Mouse (Mus musculus): Measurements from ENCODE around the gene Pkig. TPM values are rescaled to one million over a fixed set of nuclear protein-coding genes. Genes with fewer than 3 reads are reported as not detected.

Pkig gene
- polyA plus RNA-seq, 1 experiment from 2014 or later, result 134 TPM

DNA sequence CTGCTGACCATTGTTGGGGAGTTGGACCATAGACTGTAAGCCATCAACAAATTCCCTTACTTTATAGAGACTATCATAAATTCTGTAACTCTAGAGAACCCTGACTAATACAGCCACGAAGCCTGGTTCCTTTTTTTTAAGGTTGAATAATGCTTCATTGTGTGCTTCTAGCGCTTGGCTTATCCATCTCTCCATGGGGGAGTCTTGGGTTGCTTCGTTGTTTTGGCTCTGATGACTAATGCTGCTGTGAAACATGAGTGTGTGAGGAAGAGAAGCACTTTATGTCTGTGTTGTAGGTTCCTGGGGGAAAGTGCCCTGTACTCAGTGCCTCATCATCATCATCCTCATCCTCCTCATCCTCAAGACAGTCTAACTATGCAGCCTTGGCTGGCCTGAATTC lies 5.7 kb downstream of the Pkig start:
- H3K4me2 ChIP-seq, result no peak overlapping the region
- peaks cover 59% of the 10 kb centered on the region for H3K4me1 ChIP-seq
- peaks cover 30% of the 10 kb centered on the region for H3K36me3 ChIP-seq
- no peak overlapping the region for H3K4me3 ChIP-seq
- 70% methylated on average over 3 of the region's 3 CpGs for WGBS (ENCODE audit: insufficient replicate concordance)
- no peaks in the 10 kb centered on the region for H3K27me3 ChIP-seq (replicated peaks)
- H3K27ac ChIP-seq, result no peak overlapping the region
- no peak for ATAC-seq
- H3K9ac ChIP-seq, result no peak overlapping the region
- no peaks in the 10 kb centered on the region for H3K9me3 ChIP-seq (replicated peaks)

DNA sequence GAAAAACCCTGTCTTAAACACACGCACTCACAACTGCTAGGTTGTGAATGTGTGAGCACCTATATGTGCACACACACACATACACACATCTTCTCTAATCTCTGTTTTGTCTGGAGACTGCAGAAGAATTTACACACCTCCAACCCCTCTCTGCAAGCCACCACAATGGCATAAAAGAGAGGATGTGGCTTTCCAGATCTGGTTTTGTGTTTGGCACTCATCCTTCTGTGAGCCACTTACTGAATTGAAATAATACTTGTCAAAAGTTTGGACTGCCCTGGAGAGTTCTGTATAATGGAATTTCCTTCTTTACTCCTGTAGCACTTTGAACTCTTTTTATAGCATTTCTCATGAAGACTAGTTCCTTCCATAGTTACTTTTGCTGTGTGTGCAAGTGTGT lies 8.9 kb downstream of the Pkig start:
- H3K4me3 ChIP-seq, result no peak overlapping the region
- H3K4me1 ChIP-seq, result peaks cover 40% of the 10 kb centered on the region
- H3K9ac ChIP-seq, result no peak overlapping the region
- WGBS (ENCODE audit: insufficient replicate concordance), result 79% methylated on average over 1 of the region's 1 CpGs
- no peak overlapping the region for H3K27ac ChIP-seq
- H3K27me3 ChIP-seq (replicated peaks), result no peaks in the 10 kb centered on the region
- peaks cover 25% of the 10 kb centered on the region for H3K36me3 ChIP-seq
- no peak overlapping the region for H3K4me2 ChIP-seq
- H3K9me3 ChIP-seq (replicated peaks), result no peaks in the 10 kb centered on the region
- ATAC-seq, result no peak

DNA sequence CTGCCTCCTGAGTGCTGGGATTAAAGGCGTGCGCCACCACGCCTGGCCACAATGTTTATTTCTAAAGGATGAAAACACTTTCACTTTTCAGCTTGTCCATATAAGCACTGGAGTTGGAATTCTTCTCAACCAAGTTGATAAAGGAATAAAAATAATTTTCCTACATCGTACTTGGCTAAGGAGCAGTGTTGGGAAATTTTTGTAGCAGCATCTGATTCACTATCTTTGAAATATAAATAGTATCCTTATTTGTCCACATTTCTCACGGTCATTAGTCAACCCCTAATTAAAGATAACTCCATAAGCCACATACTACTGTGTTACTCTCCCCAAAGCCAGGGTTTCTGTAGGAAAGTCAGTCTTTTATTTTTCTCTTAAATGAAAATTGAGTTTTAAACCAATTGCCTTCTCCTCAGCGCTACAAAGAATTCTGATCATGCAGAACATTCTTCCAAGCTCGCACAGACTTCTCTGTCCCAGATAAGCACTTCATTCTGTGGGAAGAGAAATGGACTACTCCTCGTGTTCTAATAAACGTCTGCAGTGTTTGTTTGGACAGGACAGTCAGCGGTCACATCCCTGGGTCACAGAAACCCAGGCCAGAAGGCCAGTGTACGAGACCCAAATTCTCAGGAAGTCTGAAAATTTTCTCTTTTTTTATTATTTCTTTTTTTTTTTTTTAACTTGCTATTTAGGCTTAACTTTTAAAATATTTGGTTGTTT lies 12.8 kb downstream of the Pkig start:
- Histone ChIP-seq H3K27ac (peak overlapping the region; percentile 16; the same call in 1 of the 2 replicates), H3K27me3 (replicated peaks) (no peaks in the 10 kb centered on the region), H3K9ac (no peak overlapping the region), H3K4me1 (peaks cover 46% of the 10 kb centered on the region), H3K9me3 (replicated peaks) (no peaks in the 10 kb centered on the region), H3K4me2 (no peak overlapping the region), H3K36me3 (peaks cover 3% of the 10 kb centered on the region; the same call in 1 of the 2 replicates), H3K4me3 (no peak overlapping the region)
- WGBS (ENCODE audit: insufficient replicate concordance), result 75% methylated on average over 11 of the region's 11 CpGs
- no peak for ATAC-seq

DNA sequence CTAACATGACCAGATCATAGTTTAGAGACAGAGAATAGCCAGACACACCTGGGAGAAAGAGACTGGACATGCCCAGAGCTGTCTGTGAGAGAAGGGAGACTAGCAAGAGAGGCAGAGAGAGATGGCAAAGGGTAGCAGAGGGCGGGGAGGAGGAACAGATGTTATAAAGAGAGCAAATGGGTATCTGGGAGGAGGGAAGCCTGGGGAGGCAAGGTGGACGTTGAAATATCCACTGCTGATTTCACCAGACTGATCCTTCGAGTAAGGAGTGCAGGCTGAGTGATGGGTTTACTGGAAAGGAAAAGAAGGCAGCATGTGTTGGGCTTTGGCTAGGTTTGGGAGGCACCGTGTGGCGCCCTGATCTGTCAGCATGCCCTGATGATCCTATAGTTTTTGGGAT lies 16.2 kb downstream of the Pkig start:
- Histone ChIP-seq H3K4me1 (peaks cover 44% of the 10 kb centered on the region), H3K4me3 (no peak overlapping the region), H3K36me3 (no peaks in the 10 kb centered on the region), H3K27me3 (replicated peaks) (no peaks in the 10 kb centered on the region), H3K9ac (no peak overlapping the region), H3K9me3 (replicated peaks) (no peaks in the 10 kb centered on the region), H3K27ac (no peak overlapping the region), H3K4me2 (no peak overlapping the region)
- no peak for ATAC-seq
- 57% methylated on average over 5 of the region's 5 CpGs for WGBS (ENCODE audit: insufficient replicate concordance)

DNA sequence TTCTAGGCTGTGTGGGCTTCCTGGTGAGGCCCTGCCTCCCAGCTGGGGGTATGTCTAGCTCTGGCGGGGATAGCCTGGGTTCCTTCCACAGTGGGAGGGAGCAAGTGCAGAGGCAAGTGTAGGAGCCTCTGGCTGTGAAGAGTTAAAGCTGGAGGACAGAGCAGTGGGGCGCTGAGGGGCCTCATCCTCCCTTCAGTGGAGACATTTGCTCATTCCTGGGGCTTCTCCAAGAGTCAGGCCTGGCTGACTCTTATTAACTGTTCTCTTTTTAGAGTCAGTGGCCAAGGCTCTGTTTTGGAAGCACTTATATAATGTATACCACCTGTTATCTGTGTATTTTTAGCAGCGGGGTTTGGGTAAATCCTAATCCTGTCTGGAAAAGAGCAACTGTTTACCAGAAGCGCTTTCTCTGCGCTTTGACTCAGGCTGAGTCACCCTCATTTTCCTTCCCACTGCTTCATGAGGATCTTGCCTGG lies 17.0 kb downstream of the Pkig start:
- Histone ChIP-seq H3K27ac (peak overlapping the region; percentile 43; the same call in 1 of the 2 replicates), H3K9me3 (replicated peaks) (no peaks in the 10 kb centered on the region), H3K27me3 (replicated peaks) (no peaks in the 10 kb centered on the region), H3K9ac (peak overlapping the region; percentile 10; the same call in 1 of the 2 replicates), H3K4me1 (peaks cover 44% of the 10 kb centered on the region), H3K36me3 (no peaks in the 10 kb centered on the region), H3K4me2 (no peak overlapping the region), H3K4me3 (no peak overlapping the region)
- ATAC-seq, result no peak
- 55% methylated on average over 5 of the region's 5 CpGs for WGBS (ENCODE audit: insufficient replicate concordance)

DNA sequence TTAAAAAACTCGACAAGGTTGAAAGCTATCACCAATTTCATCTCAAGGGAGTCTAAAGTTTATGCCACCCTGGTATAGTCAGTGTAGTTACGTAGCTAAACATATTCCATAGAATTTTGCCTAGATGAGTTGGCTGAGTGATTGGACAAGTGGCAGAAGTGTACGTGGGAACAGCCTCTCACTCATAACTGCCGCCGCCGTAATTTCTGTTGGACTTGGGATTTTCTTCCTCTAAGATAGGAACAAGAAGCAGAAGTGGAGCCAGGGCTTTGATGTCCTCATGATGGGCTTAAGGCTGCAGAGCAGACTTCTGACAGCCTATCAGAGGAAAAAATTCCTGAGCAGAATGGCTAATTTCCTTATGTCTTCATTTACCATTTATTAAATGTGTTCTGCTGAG lies 17.5 kb downstream of the Pkig start:
- Histone ChIP-seq H3K9me3 (replicated peaks) (no peaks in the 10 kb centered on the region), H3K4me1 (peaks cover 46% of the 10 kb centered on the region), H3K27ac (peak overlapping the region; percentile 43; the same call in 1 of the 2 replicates), H3K4me3 (no peak overlapping the region), H3K9ac (peak overlapping the region; percentile 10; the same call in 1 of the 2 replicates), H3K4me2 (no peak overlapping the region), H3K27me3 (replicated peaks) (no peaks in the 10 kb centered on the region), H3K36me3 (peaks cover 3% of the 10 kb centered on the region; the same call in 1 of the 2 replicates)
- WGBS (ENCODE audit: insufficient replicate concordance), result 58% methylated on average over 6 of the region's 6 CpGs
- ATAC-seq, result no peak

DNA sequence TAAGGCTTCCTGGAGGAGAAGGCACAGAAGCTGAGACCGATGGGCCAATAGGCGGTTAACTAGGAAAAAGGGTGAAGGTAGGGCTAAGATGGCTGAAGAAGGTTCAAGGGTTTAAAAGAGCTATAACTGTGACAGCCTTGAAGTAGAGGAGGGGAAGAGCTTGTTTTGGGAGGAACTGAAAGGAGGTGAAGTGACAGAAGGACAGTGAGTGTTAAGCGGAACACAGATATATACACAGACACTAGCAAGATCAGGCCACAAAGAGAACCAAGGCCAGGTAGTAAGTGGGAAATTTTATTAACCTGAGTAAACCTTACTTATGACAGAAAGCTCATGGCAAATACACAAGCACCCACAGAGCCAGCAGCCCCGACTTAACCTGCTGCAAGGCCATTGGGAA lies 18.1 kb downstream of the Pkig start:
- no peak overlapping the region for H3K9ac ChIP-seq
- peaks cover 50% of the 10 kb centered on the region for H3K4me1 ChIP-seq
- no peaks in the 10 kb centered on the region for H3K27me3 ChIP-seq (replicated peaks)
- no peak overlapping the region for H3K4me2 ChIP-seq
- no peak for ATAC-seq
- no peak overlapping the region for H3K4me3 ChIP-seq
- no peaks in the 10 kb centered on the region for H3K9me3 ChIP-seq (replicated peaks)
- 86% methylated on average over 4 of the region's 4 CpGs for WGBS (ENCODE audit: insufficient replicate concordance)
- peaks cover 4% of the 10 kb centered on the region; the same call in 1 of the 2 replicates for H3K36me3 ChIP-seq
- H3K27ac ChIP-seq, result no peak overlapping the region; the same call in 1 of the 2 replicates

DNA sequence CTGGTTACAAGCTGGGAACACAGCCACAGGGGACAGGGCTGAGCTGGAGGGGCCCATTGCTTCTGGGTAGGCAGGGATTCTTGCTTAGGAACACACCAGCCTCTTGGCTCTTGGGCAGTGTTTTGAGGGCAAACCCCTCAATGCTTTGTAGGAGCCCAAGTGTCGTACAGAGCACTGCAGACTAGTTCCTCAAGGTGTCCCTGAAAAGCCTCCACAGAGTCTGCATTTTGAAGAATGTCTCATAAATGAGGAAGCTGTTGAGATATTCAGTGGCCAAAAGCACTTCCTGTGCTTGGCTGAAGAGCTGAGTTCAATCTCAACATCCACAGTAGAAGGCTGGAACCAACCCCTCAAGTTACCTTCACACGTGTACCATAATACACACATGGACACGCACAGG lies 18.6 kb downstream of the Pkig start:
- Histone ChIP-seq H3K36me3 (peaks cover 4% of the 10 kb centered on the region; the same call in 1 of the 2 replicates), H3K4me3 (no peak overlapping the region), H3K9me3 (replicated peaks) (no peaks in the 10 kb centered on the region), H3K27ac (no peak overlapping the region), H3K4me1 (peaks cover 52% of the 10 kb centered on the region), H3K27me3 (replicated peaks) (no peaks in the 10 kb centered on the region), H3K4me2 (no peak overlapping the region), H3K9ac (no peak overlapping the region)
- ATAC-seq, result no peak
- WGBS (ENCODE audit: insufficient replicate concordance), result 73% methylated on average over 3 of the region's 3 CpGs

DNA sequence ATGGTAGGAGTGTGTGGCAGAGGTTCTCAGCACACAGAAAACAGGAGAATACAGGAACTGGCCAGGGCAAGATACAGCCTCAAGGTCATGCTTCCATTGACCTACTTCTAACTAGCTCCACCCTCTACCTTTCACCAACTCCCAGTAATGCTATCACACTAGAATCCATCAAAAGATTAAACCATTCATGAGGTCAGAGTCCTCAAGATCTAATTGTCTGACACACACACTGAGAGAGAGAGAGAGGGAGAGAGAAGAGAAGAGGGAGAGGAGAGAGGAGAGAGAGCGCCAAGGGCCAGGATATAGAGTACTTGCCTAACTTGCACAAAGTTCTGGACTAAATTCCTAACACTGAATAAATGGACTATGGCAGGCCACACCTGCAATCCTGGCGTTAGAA lies 24.2 kb downstream of the Pkig start:
- peaks cover 4% of the 10 kb centered on the region; the same call in 1 of the 2 replicates for H3K36me3 ChIP-seq
- no peak overlapping the region for H3K27ac ChIP-seq
- peaks cover 65% of the 10 kb centered on the region for H3K4me1 ChIP-seq
- WGBS (ENCODE audit: insufficient replicate concordance), result 74% methylated on average over 2 of the region's 2 CpGs
- no peak overlapping the region for H3K4me3 ChIP-seq
- H3K9me3 ChIP-seq (replicated peaks), result no peaks in the 10 kb centered on the region
- H3K27me3 ChIP-seq (replicated peaks), result no peaks in the 10 kb centered on the region
- H3K4me2 ChIP-seq, result no peak overlapping the region
- no peak for ATAC-seq
- no peak overlapping the region for H3K9ac ChIP-seq

DNA sequence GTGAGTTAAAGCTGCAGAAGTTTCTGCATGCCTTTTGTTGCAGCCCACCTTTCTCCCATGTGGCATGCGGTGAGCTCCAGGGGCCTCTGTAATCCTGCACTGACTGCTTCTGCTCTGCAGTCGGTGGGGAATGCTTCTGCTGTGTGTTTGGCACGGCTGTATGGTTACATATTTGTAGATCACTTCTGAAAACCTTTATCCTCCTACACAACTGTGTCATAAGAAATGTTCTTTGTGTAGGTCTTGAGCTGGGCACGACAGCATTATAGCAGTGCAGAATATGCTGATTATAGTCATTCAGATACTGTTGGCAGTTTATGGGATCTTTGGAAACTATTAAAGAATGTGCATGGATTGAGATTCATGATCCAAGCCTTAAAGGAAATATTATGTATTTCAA lies 27.1 kb downstream of the Pkig start:
- WGBS (ENCODE audit: insufficient replicate concordance), result 49% methylated on average over 4 of the region's 4 CpGs
- Histone ChIP-seq H3K9ac (no peak overlapping the region), H3K9me3 (replicated peaks) (no peaks in the 10 kb centered on the region), H3K36me3 (peaks cover 4% of the 10 kb centered on the region; the same call in 1 of the 2 replicates), H3K4me1 (peaks cover 88% of the 10 kb centered on the region), H3K4me2 (no peak overlapping the region), H3K4me3 (no peak overlapping the region), H3K27me3 (replicated peaks) (no peaks in the 10 kb centered on the region), H3K27ac (peak overlapping the region; percentile 3; the same call in 1 of the 2 replicates)
- no peak for ATAC-seq

DNA sequence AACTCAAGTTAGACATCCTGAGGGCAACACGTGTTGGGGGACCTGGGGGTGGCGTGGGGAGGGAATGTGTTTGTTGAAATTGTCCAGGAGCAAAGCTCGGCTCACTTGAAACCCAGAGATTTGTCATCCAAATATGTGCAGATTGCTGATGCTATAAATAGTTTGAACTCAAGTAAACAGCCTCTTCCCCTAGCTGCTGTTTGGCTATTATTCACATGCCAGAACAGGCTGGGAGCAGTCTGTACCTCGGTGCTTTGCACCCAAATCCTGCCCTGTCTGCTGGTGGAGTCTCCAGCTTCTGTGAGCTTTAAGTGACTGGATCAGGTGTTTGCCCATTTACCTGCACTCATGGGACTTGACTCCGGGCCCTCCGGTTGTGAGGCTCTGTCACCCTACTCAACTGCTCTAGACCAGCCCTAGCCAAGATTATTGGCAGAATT lies 27.6 kb downstream of the Pkig start:
- Histone ChIP-seq H3K4me1 (peaks cover 92% of the 10 kb centered on the region), H3K27ac (peak overlapping the region; percentile 61; the same call in 1 of the 2 replicates), H3K9me3 (replicated peaks) (no peaks in the 10 kb centered on the region), H3K4me2 (peak overlapping the region; percentile 36), H3K9ac (peak overlapping the region; percentile 14; the same call in 1 of the 2 replicates), H3K36me3 (peaks cover under 1% of the 10 kb centered on the region; the same call in 1 of the 2 replicates), H3K27me3 (replicated peaks) (no peaks in the 10 kb centered on the region), H3K4me3 (no peak overlapping the region)
- WGBS (ENCODE audit: insufficient replicate concordance), result 47% methylated on average over 6 of the region's 6 CpGs
- ATAC-seq, result no peak

DNA sequence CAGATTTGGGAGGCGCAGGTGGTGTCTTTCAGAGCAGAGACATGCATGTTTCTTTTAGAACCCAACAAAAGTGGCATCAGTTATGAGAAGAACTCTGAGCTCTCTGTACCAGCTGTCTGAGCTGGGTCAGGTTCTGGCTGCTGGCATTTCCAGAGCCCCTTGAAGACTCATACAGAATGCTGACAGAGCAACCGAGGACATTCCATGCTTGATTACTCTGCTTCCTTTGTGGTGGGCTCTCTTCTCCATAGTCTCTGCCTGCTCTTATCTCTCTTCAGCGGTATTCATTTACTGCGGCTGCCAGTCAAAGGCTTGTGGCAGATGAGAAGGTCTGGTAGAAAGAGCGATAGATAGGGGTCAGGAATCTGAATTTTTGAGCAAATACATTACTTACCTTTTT lies 28.0 kb downstream of the Pkig start:
- no peak overlapping the region for H3K4me3 ChIP-seq
- H3K36me3 ChIP-seq, result no peaks in the 10 kb centered on the region
- peaks cover 94% of the 10 kb centered on the region for H3K4me1 ChIP-seq
- H3K27me3 ChIP-seq (replicated peaks), result no peaks in the 10 kb centered on the region
- H3K9me3 ChIP-seq (replicated peaks), result no peaks in the 10 kb centered on the region
- peak overlapping the region; percentile 14; the same call in 1 of the 2 replicates for H3K9ac ChIP-seq
- peak overlapping the region; percentile 61; the same call in 1 of the 2 replicates for H3K27ac ChIP-seq
- peak overlapping the region; percentile 36 for H3K4me2 ChIP-seq
- WGBS (ENCODE audit: insufficient replicate concordance), result 24% methylated on average over 5 of the region's 5 CpGs
- peak; percentile 64 for ATAC-seq

Data from liver, embryonic 12.5 days (tissue).